Mouse (Mus musculus) ovary, adult 10 weeks (tissue): ENCODE measurements around the gene E430018J23Rik. TPM values are rescaled to one million over a fixed set of nuclear protein-coding genes. Genes with fewer than 3 reads are reported as not detected.

Source experiments
- polyA plus RNA-seq: library from polyadenylated mRNA; stranded (reverse); fragments of 350-450 nt; fragmentation: Illumina TruSeq; extraction: RNeasy Lipid Tissue Mini Kit (QIAGEN cat#74804); gene quantifications from one replicate; pipeline ENCODE4 v1.2.3, GENCODE M21; 2014

The E430018J23Rik gene
- polyA plus RNA-seq = 1.1 TPM

GRCm38 (mm10) chr7:127393157-127393943 lies at the start of gene E430018J23Rik:
TSS of gene E430018J23Rik (minus strand) at chr7:127393629.

GRCm38 (mm10) chr7:127421388-127422191 lies 28.2 kb upstream of the E430018J23Rik start, which contains the start of gene Zfp688:
TSS of gene Zfp688 (minus strand) at chr7:127422068.

DNA sequence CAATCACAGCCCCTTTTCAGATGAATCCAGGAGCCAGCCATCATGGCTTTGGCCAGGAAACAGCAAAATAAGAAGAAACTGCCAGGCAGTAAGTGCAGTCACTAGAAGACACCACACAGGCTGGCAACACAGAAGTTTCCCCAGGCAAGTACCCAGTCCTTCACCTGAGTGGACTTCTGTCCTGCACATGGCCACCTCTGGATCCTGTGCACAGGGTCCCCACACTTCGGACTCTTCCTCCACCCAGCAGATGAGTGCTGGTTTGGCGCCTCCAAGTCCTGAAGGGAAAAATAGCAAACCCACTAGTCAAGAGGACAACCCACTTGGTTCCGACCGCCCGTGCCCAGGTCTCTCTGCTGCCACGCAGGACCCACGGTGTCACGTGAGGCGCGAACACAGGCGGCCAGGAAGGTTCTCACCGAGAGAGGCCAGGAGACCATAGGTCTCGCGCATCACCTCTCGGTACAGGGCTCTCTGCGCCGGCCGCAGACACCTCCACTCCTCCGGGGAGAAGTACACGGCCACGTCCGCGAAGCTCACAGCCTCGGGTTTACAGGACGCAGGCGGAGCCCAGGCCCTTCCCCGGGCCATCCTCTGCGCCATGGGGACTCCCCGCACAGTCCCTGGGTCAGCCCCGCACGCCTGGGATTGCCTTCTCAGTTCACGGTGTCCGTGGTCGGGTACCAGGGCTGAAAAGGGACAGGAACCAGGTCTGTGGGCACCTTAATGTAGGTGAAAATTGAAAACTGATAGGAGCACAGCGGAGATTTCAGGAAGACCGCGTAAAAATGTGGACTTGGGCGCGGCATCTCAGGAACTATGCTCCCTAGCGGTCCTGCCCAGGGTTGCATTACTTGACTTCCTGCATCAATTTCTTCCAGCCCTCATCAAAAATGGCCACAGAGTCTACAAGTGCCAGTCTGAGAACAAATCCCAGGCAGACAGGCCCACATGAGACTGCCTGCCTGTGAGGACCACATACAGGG lies 12.9 kb upstream of the E430018J23Rik start, which contains the start of gene Zfp764:
Gene Zfp764 (minus strand): TSS at position 821 of the 986 bp plus-strand sequence.

DNA sequence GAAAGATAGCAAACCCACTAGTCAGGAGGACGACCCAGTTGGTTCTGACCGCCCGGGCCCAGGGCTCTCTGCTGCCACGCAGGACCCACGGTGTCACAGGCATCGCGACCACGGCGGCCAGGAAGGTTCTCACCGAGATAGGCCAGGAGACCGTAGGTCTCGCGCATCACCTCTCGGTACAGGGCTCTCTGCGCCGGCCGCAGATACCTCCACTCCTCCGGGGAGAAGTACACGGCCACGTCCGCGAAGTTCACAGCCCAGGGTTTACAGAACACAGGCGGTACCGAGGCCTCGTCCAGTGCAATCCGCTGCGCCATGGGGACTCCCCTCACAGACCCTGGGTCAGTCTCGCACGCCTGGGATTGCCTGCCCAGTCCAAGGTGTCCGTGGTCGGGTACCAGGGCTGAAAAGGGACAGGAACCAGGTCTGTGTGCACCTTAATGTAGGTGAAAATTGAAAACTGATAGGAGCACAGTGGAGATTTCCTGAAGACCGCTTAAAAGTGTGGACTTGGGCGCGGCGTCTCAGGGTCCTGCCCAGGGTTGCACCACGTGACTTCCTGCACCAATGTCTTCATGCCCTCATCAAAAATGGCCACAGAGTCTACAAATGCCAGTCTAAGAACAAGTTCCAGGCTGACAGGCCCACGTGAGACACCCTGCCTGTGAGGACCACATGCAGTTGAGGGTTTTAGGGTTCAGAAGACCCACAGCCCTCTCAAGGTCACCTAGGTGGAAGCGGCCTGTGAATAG lies 6.6 kb downstream of the E430018J23Rik start, which contains the start of gene 9130019O22Rik:
Gene 9130019O22Rik (minus strand): TSS at position 526 of the 752 bp plus-strand sequence.

GRCm38 (mm10) chr7:127375271-127376245 lies 17.9 kb downstream of the E430018J23Rik start, which contains the start of gene Zfp747:
TSS of gene Zfp747 (minus strand) at chr7:127376050.

DNA sequence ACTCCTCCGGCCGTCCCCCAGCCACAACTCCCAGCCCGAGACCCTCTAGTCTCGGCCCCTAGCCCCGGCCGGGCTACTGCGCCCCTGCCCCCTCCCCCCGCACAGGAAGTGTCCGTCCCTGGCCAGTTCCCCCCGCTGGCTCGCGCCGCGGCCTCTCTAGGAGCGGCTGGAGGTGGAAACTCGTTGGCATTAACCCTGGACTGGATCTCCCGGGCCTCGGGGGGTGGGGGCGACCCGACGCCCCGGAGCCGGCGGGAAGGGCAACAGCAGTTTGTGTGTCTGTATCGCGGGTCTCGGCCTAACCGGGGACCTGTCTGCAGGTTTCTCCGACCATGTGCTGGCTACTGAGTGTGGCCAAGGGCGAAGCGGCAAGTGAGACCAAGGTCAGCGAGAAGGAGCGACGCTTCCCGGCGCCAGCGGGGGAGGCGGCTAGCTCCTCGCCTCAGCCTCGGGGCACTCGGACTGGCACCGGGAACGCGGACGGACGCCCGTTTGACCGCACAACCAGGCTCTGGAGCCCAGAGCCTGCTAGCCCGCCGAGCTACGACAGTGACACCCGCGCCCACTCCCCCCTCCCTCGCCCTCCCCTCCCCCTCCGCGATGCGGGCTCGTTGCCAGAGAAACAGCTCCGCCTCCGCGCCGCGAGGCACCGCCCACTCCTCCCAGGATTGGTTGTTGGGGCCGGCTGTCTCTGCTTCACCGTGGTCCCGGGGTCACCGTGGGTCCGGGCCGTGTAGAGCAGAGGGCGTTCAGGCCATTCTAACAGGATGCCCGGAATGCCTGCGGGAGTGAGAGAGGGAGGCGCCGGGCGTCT lies 47.7 kb downstream of the E430018J23Rik start, which contains the start of gene Zfp768:
Gene Zfp768 (minus strand): TSS at position 78 of the 814 bp plus-strand sequence.

Other genes with a start within 250 kb of the E430018J23Rik start
- gene Cd2bp2, start 197.6 kb downstream of the E430018J23Rik start, polyA plus RNA-seq = 13.1 TPM
- gene Tbc1d10b, start 185.2 kb downstream of the E430018J23Rik start, polyA plus RNA-seq = 3.0 TPM
- gene Mylpf, start 184.7 kb downstream of the E430018J23Rik start, polyA plus RNA-seq = not detected
- 3.2 TPM for gene Zfp553, start 160.6 kb downstream of the E430018J23Rik start, polyA plus RNA-seq
- gene Sept1, start 160.5 kb downstream of the E430018J23Rik start, polyA plus RNA-seq = 1.4 TPM
- gene Zfp771, start 149.4 kb downstream of the E430018J23Rik start, polyA plus RNA-seq = not detected
- gene Dctpp1, start 132.9 kb downstream of the E430018J23Rik start, polyA plus RNA-seq = not detected
- gene Sephs2, start 119.6 kb downstream of the E430018J23Rik start, polyA plus RNA-seq = 23.0 TPM
- 0.68 TPM for gene Itgal, start 97.4 kb downstream of the E430018J23Rik start, polyA plus RNA-seq
- 3.3 TPM for gene Zfp768, start 48.0 kb downstream of the E430018J23Rik start, polyA plus RNA-seq
- gene Zfp747, start 17.6 kb downstream of the E430018J23Rik start, polyA plus RNA-seq = 3.6 TPM
- 2.4 TPM for gene 9130019O22Rik, start 6.5 kb downstream of the E430018J23Rik start, polyA plus RNA-seq
- 4.1 TPM for gene Zfp764, start 13.2 kb upstream of the E430018J23Rik start, polyA plus RNA-seq
- gene Zfp688, start 28.4 kb upstream of the E430018J23Rik start, polyA plus RNA-seq = 0.86 TPM
- 3.1 TPM for gene Zfp689, start 55.5 kb upstream of the E430018J23Rik start, polyA plus RNA-seq
- 18.0 TPM for gene Prr14, start 66.0 kb upstream of the E430018J23Rik start, polyA plus RNA-seq
- 7.7 TPM for gene Fbrs, start 85.6 kb upstream of the E430018J23Rik start, polyA plus RNA-seq
- gene Srcap, start 118.4 kb upstream of the E430018J23Rik start, polyA plus RNA-seq = 11.4 TPM
- gene Gm42715, start 126.0 kb upstream of the E430018J23Rik start, polyA plus RNA-seq = 6.7 TPM
- gene Tmem265, start 167.8 kb upstream of the E430018J23Rik start, polyA plus RNA-seq = not detected
- 7.7 TPM for gene Phkg2, start 179.7 kb upstream of the E430018J23Rik start, polyA plus RNA-seq
- gene Ccdc189, start 195.0 kb upstream of the E430018J23Rik start, polyA plus RNA-seq = not detected
- 2.9 TPM for gene Rnf40, start 195.1 kb upstream of the E430018J23Rik start, polyA plus RNA-seq
- gene Zfp629, start 222.2 kb upstream of the E430018J23Rik start, polyA plus RNA-seq = 11.5 TPM